ENCODE assay signal across 8 mouse cellular contexts in genomic region chr6:28261307-28262197, GRCm38 (mm10).
DNase-seq lines count a peak whose midpoint lies in the region; ATAC-seq lines count a peak whose summit lies in the region.

No protein-coding gene starts in this region.

- H3K4me3 ChIP-seq in hindbrain, embryonic 14.5 days (replicated peaks; ENCODE audit: low read length), result peak overlapping the region; percentile 83

- H3K4me2 ChIP-seq in hindbrain, embryonic 14.5 days (replicated peaks), result peak overlapping the region; percentile 85

- peaks cover 10% of the 10 kb centered on the region for H3K4me1 ChIP-seq in hindbrain, embryonic 14.5 days (replicated peaks; ENCODE audit: control insufficient read depth, insufficient read depth, low read length)

- WGBS in hindbrain, embryonic 14.5 days, result 0% methylated on average over 66 of the region's 131 CpGs

- no peaks in the 10 kb centered on the region for H3K27me3 ChIP-seq in hindbrain, embryonic 14.5 days (ENCODE audit: control insufficient read depth, insufficient read depth, low read length)

- peak overlapping the region; percentile 77 for H3K9ac ChIP-seq in hindbrain, embryonic 14.5 days

- no peaks in the 10 kb centered on the region for H3K9me3 ChIP-seq in hindbrain, embryonic 14.5 days (ENCODE audit: control insufficient read depth, low read length)

- DNase-seq in NIH3T3 (ENCODE audit: low read depth), result peak; percentile 92
- peak; percentile 93 to 96 for DNase-seq in cerebellum, postnatal 10 days
- DNase-seq in frontal cortex, postnatal 14 days (ENCODE audit: low spot score in 2 of 2), result peak; percentile 79 to 81
- DNase-seq in hindbrain, embryonic 14.5 days (ENCODE audit: low spot score), result peak; percentile 85
- DNase-seq in layer of hippocampus, postnatal 36 days, result peak; percentile 93
- peak; percentile 92 for DNase-seq in lung, postnatal 36 days
- DNase-seq in retina, postnatal 1 day, result peak; percentile 94
- DNase-seq in urinary bladder, adult 18-20 months (ENCODE audit: low spot score in 2 of 2), result peak; percentile 86 to 91

- H3K27ac ChIP-seq in hindbrain, embryonic 14.5 days, result peak overlapping the region; percentile 78

- ATAC-seq in hindbrain, embryonic 14.5 days (ENCODE audit: low FRiP score), result peak; percentile 96

- peaks cover 15% of the 10 kb centered on the region for H3K36me3 ChIP-seq in hindbrain, embryonic 14.5 days (replicated peaks; ENCODE audit: control insufficient read depth, insufficient read depth)

Comparison
In these comparisons a context has a peak if more than half of its experiments do, and no peak if none do; other contexts are left out.
1. Peak in every context shown above with its lines: DNase-seq, ATAC-seq, H3K4me3 ChIP-seq and H3K27ac ChIP-seq.